Mouse (Mus musculus) mature B cell (primary cell): ENCODE results near the gene Kprp.
"Not testable (repeated sequence)": the region's sequence is repeated elsewhere in the genome, so short reads cannot be mapped to it uniquely, and the experiment has no call there.

Source experiments
- in situ Hi-C: fragments of 300-500 bp; cut with MboI; formaldehyde crosslinking; loops from 2 replicates; pipeline ENCODE4 v1.14.3; 2019

The Kprp gene

GRCm38 (mm10) chr3:92827108-92827507 is at the start of gene Kprp:
Kprp (minus strand) TSS chr3:92827247.
- in situ Hi-C loops = no loop called here

GRCm38 (mm10) chr3:92874180-92874579 is 47.1 kb upstream of the Kprp start:
- in situ Hi-C loops = no loop called here

- in situ Hi-C loops = no loop called here
Observed at GRCm38 (mm10) chr3:92870116-92870515, 43.1 kb upstream of the Kprp start, which contains the start of gene 2310050C09Rik. 2310050C09Rik (minus strand) TSS chr3:92870216.

GRCm38 (mm10) chr3:92851186-92851585 is 24.1 kb upstream of the Kprp start, which contains the start of gene Lce1l:
Lce1l (minus strand) TSS chr3:92851286.
- in situ Hi-C loops = no loop called here

- in situ Hi-C loops = no loop called here
Observed at GRCm38 (mm10) chr3:92825808-92826207, 1.2 kb downstream of the Kprp start.

- in situ Hi-C loops = not testable (repeated sequence)
Observed at GRCm38 (mm10) chr3:92816036-92816435, 11.0 kb downstream of the Kprp start.

GRCm38 (mm10) chr3:92815581-92815980 is 11.5 kb downstream of the Kprp start:
- in situ Hi-C loops = no loop called here

GRCm38 (mm10) chr3:92807791-92808190 is 19.3 kb downstream of the Kprp start, which contains the start of gene Lce1k:
Lce1k (minus strand) TSS chr3:92807891.
- in situ Hi-C loops = no loop called here

GRCm38 (mm10) chr3:92790414-92790813 is 36.6 kb downstream of the Kprp start, which contains the start of gene Lce1j:
Lce1j (minus strand) TSS chr3:92790514.
- in situ Hi-C loops = no loop called here

- in situ Hi-C loops = no loop called here
Observed at GRCm38 (mm10) chr3:92778799-92779198, 48.2 kb downstream of the Kprp start, which contains the start of gene Lce1i. Lce1i (minus strand) TSS chr3:92778899.
